Mouse (Mus musculus) skeletal muscle tissue, adult 2 months (tissue): ENCODE measurements around the gene Nrros.
A peak's percentile ranks its signal among the peaks of the same experiment; 100 is the strongest.

ENCODE experiments used
- DNase-seq: peaks from one replicate; pipeline ENCODE4 v3.0.0-alpha.2; 2012; ENCODE audit warnings: low read depth, low spot score

The Nrros gene

GRCm38 (mm10) chr16:32163392-32163791, 2.0 kb downstream of the Nrros start:
- DNase-seq = peak; percentile 43

DNA sequence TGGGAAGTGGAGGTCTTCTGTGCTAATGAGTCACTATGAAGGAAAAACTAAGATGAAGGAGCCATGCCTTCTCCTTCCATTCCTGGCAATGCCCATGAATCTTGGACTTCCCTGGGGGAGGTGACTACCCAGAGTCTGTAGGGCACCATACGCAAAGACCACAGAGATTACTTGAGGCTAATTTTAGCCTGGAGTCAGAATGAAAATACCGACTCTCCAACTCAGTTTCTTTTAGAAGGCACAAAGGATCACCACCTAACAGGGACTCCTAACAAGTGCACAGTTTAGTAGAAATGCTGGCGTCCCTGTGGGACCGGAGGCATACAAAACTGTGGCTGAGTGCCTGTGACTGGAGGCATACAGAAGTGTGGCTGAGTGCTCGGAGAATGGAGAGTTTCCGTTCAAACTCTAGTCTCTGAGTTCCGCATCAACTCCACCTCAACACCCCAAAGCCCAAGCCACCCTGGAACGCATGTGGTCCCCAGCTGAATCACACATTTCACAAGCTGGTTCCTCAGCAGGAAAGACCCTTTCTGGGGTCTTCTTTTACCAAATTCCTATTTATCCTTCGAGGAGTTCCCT, 4.6 kb downstream of the Nrros start:
- no peak for DNase-seq

DNA sequence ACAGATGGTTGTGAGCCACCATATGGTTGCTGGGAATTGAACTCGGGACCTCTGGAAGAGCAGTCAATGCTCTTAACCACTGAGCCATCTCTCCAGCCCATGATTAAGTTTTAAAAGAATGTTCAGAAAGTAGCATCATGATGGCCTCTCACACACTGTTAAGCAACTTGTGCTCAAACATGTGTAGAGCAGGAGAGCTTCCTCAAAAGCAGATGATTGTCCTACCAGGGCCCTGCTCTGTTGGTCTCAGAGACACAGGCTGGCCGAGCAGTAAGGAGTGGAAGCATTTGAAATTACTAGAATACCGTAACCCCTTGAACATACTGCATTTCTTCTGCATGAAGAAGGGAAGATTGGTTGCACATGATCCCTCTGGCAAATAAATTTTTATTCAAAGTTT, 6.4 kb downstream of the Nrros start:
- DNase-seq = no peak

GRCm38 (mm10) chr16:32157369-32157768, 8.0 kb downstream of the Nrros start:
- DNase-seq = no peak

GRCm38 (mm10) chr16:32156719-32157118, 8.7 kb downstream of the Nrros start:
- DNase-seq = no peak

DNA sequence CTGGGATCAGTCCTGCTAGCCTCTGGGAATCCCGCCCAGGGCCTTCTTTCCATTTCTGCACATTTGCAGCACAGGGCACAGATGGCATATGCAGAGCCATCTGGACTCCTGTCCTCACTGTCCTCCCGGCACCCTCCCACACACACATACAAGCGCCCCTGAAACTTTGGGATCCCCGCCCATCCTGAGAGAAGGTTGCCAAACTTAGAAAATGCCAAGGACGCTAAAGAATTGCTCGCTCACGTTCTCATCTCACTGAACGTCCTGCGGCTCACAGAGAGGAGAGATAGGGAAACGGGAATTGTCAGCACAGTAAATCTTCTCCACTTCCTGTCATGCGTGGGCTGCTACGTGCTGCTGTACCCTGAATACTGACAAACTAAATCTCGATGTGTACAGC, 11.0 kb downstream of the Nrros start:
- DNase-seq = no peak

GRCm38 (mm10) chr16:32153976-32154375, 11.4 kb downstream of the Nrros start:
- no peak for DNase-seq

- no peak for DNase-seq
Observed at GRCm38 (mm10) chr16:32147589-32148207, 17.7 kb downstream of the Nrros start.

DNA sequence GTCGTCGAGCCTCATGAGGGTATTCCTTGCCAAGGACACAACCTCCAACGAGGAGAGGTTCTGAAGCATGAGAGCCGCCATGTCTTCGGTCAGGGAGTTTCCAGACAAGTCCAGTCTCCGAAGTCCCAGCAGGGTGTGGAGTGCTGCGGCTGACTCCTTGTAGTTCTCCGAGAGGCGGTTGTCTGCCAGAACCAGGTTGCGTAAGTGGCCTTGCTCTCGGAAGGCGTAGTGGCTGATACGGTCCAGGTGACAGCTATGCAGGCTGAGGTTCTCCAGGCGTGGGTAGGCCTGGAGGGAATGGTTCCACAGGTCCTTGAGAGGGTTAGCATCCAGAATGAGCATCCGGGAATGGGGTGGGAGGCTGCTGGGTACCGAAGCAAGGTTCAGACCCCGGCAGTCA, 20.8 kb downstream of the Nrros start:
- no peak for DNase-seq

DNA sequence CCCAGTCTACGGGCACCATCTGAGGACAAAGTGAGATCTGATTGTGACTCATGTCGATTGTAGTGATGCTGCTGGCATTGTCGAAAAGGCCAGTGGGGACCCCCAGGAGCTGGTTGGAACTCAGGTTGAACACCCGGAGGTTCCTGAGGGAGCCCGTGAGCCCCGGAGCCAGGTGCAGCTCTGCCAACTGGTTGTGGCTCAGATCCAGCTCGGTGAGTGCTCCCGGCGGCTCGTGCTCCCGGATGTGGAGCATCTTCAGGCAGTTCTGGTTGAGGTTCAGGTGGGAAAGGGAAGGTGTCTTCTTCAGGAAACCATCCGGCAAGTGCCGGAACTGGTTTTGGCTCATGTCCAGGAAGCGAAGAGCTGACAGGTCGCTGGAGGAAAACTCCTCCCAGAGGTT, 21.6 kb downstream of the Nrros start:
- no peak for DNase-seq

GRCm38 (mm10) chr16:32138954-32139353, 26.4 kb downstream of the Nrros start:
- DNase-seq = no peak

- DNase-seq = no peak
Observed at GRCm38 (mm10) chr16:32135842-32136357, 29.5 kb downstream of the Nrros start.

- DNase-seq = no peak
Observed at GRCm38 (mm10) chr16:32133148-32133547, 32.2 kb downstream of the Nrros start.

GRCm38 (mm10) chr16:32130190-32130826, 35.1 kb downstream of the Nrros start:
- peak; percentile 57 for DNase-seq

DNA sequence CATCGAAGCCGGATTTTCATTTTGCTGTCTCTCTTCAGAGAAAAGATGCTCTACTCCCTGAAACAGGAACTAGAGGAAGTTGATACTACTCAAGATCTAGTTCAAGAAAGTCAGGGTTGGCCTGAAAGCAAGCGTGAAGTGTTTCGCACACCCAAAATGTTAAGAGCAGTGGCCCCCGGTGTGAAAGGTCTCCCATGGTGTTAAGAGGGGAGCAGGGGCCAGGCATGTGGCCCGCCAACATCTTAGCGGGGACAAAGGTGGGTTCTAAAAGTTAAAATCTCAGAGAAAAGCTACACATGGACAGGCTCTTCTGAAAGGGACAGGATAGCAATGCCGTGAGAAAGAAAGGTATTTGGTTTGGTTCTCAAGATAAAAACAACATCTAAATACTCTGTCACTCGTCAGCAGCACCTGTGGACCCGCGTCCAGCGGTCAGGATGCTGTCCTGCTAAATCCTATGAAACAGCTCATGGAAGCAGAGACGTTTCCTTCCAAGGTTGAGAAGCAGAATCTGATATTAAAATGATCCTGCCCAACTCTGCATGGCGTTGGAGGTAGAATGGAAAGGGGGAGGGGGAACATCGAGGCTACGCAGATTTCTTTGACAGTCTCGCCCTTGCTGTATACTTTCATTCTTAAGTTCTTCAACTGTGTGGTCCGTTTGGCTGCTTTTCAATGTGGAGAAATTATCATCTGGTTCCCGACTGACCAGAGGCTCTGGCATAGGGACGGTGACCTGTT, 35.8 kb downstream of the Nrros start:
- no peak for DNase-seq

- no peak for DNase-seq
Observed at GRCm38 (mm10) chr16:32127046-32127445, 38.3 kb downstream of the Nrros start.

GRCm38 (mm10) chr16:32125364-32125763, 40.0 kb downstream of the Nrros start:
- no peak for DNase-seq

DNA sequence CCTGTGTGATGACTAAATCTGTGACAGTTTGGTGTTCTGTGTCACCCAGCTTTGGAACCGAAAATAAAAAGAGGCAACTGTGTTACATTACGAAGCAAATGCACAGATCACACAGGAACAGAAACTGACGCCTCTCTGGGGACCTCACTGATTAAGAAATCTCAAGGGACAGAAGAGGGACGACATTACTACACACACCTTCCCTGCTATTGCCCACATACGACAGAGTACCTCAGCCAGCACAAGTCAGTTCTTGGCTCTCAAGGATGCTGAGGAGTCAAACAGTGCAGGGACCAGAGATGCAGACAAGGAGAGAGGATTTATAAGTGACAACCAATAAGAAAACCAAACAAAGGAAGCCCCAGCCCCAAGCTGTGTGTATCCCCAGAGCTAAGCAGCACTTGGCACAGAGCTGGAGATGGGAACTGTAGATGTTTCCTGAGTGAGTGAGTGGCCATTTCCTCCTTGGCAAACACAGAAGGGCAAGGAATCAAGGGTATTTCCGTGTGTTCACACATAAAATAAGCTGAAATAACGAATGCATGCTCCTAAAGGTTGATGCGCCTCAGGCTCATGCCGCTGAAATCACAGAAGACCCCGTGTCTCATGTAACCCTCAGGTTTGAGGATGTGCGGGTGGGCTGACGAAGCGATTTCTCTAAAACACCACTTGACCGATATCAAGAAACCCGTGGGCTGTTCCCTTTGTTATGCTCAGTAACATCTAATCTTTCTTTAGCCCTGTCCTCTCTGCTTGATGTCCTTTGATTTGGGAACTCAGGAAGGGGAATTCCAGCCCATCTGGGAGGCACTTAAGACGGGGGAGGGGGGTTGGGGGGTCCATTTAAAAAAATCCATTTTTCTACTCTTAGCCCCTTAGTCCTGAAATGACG, 40.7 kb downstream of the Nrros start:
- no peak for DNase-seq

GRCm38 (mm10) chr16:32124020-32124419, 41.4 kb downstream of the Nrros start:
- no peak for DNase-seq

DNA sequence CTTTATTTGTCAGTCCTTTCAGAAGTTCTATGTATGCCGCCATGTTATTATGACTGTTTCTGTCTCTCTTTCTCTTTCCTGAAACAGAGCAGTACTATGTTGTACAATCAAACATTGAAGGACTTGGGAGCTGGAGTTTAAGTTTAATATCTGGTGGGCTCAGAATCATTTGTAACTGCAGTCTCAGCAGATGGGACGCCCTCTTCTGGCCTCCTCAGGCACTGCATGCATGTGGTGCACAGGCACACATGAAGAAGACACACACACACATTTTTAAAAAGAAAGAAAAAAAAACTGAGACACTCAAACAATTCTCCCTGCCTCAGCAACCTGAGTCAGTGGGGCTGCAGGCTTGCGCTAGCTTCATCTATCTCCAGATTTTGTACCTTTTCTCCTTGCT, 44.9 kb downstream of the Nrros start:
- DNase-seq = no peak

- DNase-seq = no peak
Observed at GRCm38 (mm10) chr16:32116186-32116585, 49.2 kb downstream of the Nrros start.
